Mouse (Mus musculus) macrophage (primary cell): Measurements from ENCODE around the gene Hoxb5. TPM values are rescaled to one million over a fixed set of nuclear protein-coding genes. Genes with fewer than 3 reads are reported as not detected.

ENCODE experiments used
- H3K27ac ChIP-seq: fragments of 350-480 bp; formaldehyde crosslinking; 2 replicates; pipeline ENCODE4 v1.9.0; 2021
- H3K36me3 ChIP-seq: fragments of 350-480 bp; formaldehyde crosslinking; 2 replicates; pipeline ENCODE4 v1.9.0; 2021; ENCODE audit errors: inconsistent target
- H3K4me3 ChIP-seq: fragments of 350-480 bp; formaldehyde crosslinking; 2 replicates; pipeline ENCODE4 v1.9.0; 2021; ENCODE audit errors: inconsistent target
- H3K79me2 ChIP-seq: fragments of 350-480 bp; formaldehyde crosslinking; 2 replicates; pipeline ENCODE4 v1.9.0; 2021; ENCODE audit errors: inconsistent target
- WGBS: methylation state at CpG from one replicate; pipeline ENCODE4 v1.1.7; 2026; ENCODE audit warnings: inconsistent platforms; ENCODE audit not compliant: missing documents; 5-methylcytosine and 5-hydroxymethylcytosine counted together
- polyA plus RNA-seq: library from polyadenylated mRNA; stranded (reverse); fragments of 250-400 nt; gene quantifications from 3 replicates; pipeline ENCODE4 v1.2.4, GENCODE M21; 2018; ENCODE audit warnings: inconsistent platforms
- total RNA-seq, 78 experiments: library from RNA; depleted of rRNA; stranded (reverse); fragments of 250-400 nt; gene quantifications; 1 replicate in 9 of 78; 2 replicates in 24 of 78; 3 replicates in 43 of 78; 4 replicates in 2 of 78; pipeline ENCODE4 v1.2.4; 2018; ENCODE audit warnings: inconsistent platforms in 56 of 78

Hoxb5 gene
- total RNA-seq (2018; cell fraction: chromatin; rRNA removed) = under 1 TPM in 2 of 26 experiments, not detected in 24; 0.42 to 0.54 TPM
- total RNA-seq (2018; cell fraction: cytosol; rRNA removed) = not detected
- under 1 TPM in 1 of 26 experiments, not detected in 25; 0.48 TPM for total RNA-seq (2018; cell fraction: nucleus; rRNA removed)
- not detected in 3 replicates for polyA plus RNA-seq

GRCm38 (mm10) chr11:96303151-96304099 is at the start of gene Hoxb5:
Gene Hoxb5 (plus strand): TSS chr11:96303336.
- no peaks in the 10 kb centered on the region for H3K36me3 ChIP-seq
- under 1% methylated on average over 67 of the region's 69 CpGs for WGBS
- no peak within 1 kb of the TSS for H3K27ac ChIP-seq
- H3K79me2 ChIP-seq = no peaks in the 10 kb centered on the region
- H3K4me3 ChIP-seq = no peak within 1 kb of the TSS

- H3K36me3 ChIP-seq = no peaks in the 10 kb centered on the region
- H3K27ac ChIP-seq = no peak overlapping the region
- 6% methylated on average over 9 of the region's 11 CpGs for WGBS
- H3K4me3 ChIP-seq = no peak overlapping the region
- H3K79me2 ChIP-seq = no peaks in the 10 kb centered on the region
These were observed 48.9 kb upstream of the Hoxb5 start for GRCm38 (mm10) chr11:96254221-96254620.

- Histone ChIP-seq H3K36me3 (no peaks in the 10 kb centered on the region), H3K79me2 (no peaks in the 10 kb centered on the region), H3K27ac (no peak overlapping the region), H3K4me3 (no peak overlapping the region)
- WGBS = 7% methylated on average over 39 of the region's 39 CpGs
These were observed 47.8 kb upstream of the Hoxb5 start for GRCm38 (mm10) chr11:96255111-96255995.

DNA sequence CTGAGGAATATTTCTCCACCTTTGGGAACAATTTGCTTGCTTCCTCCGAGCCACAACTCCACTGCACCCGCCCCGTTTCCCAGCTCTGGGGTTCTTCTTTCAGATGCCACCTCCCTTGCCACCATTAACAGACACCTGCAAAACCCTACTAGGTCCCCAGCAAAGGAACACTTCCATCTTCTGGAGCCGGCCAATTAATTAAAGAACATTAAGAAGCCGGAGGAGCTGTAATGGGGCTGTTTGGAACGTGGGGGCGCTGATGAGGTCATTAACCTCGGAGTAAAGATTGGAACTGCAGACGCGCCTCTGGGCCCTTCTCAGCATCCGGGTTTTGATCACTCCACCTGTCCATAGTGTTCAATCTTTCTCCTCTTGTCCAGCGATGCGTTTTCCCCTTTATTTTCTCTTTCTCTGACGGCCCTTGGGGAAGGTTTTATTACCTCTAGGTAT is 47.1 kb upstream of the Hoxb5 start:
- 23% methylated on average over 13 of the region's 14 CpGs for WGBS
- Histone ChIP-seq H3K4me3 (no peak overlapping the region), H3K79me2 (no peaks in the 10 kb centered on the region), H3K27ac (no peak overlapping the region), H3K36me3 (no peaks in the 10 kb centered on the region)

- WGBS = 66% methylated on average over 2 of the region's 2 CpGs
- Histone ChIP-seq H3K79me2 (no peaks in the 10 kb centered on the region), H3K4me3 (no peak overlapping the region), H3K27ac (no peak overlapping the region), H3K36me3 (no peaks in the 10 kb centered on the region)
These were observed 46.0 kb upstream of the Hoxb5 start for GRCm38 (mm10) chr11:96257141-96257540.

DNA sequence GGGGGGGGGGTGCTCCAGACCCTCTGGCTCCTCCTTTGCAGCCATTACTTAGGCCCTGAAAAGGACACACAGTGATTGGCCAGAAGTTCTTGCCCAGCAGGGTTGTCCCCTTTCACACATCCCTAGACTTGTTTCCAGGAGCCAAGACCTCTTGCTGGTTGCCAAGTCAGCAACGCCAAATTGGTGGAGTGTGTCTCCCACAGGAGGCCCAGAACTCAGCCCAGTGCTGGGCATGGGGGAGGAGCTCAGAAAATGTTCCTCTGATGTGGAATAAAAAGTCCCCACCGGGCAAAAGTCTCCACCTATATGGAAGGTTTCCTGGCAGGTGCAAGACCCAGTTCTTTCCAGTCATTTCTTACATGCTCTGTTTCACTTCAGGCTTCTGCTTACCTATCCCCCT is 44.1 kb upstream of the Hoxb5 start:
- 76% methylated on average over 2 of the region's 2 CpGs for WGBS
- Histone ChIP-seq H3K36me3 (no peaks in the 10 kb centered on the region), H3K27ac (no peak overlapping the region), H3K79me2 (no peaks in the 10 kb centered on the region), H3K4me3 (no peak overlapping the region)

DNA sequence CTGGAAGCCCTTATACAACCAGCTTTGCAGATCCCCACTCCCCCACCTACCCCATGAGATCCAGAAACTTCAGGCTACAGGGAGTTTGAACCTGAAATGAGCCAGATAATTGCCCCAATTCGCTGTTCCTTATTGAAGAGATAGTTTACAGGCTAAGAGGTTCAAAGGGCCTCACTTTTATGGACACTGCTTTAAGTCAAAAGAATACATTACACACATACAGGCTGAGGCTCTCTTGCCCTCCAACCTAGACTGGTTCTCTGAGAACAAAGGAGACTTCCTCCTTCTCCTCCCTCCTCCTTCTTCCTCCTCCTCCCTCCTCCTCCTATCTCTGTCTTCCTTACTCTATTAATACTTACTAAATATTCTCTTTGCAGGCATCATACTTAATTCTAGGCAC is 43.6 kb upstream of the Hoxb5 start:
- H3K79me2 ChIP-seq = no peaks in the 10 kb centered on the region
- H3K27ac ChIP-seq = no peak overlapping the region
- H3K4me3 ChIP-seq = no peak overlapping the region
- no peaks in the 10 kb centered on the region for H3K36me3 ChIP-seq
- WGBS = 10% methylated on average over 1 of the region's 1 CpGs

DNA sequence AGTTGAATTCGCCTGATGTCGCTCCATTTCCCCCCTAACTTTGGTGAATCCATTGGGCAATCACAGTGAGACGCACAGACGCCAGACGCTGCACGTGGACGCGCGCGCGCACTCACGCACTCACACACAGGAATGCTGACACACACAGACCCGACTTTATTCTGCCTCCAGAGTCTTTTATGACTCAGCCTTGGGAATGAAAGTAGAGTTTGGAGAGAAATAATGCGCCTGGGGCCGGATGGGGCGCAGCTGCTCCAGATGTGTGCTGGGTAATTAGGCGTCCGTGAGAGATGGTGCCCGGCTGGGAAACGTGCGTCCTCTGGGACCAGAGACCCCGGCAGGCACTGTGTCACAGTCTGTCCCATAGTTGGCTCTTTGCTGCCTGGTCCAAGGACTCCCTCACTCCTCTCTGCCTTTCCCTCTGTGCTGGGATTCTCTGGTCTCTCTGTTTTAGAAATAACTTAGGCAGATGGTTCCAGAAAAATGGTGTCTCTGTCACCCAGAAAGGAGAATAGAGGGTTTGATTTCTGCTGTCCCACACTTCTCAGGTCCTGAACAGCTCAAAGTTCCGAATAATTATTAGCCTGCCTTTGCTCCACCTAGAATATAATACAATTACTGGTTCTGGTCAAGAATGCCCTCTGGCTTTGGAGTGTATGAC is 42.7 kb upstream of the Hoxb5 start:
- Histone ChIP-seq H3K4me3 (no peak overlapping the region), H3K27ac (no peak overlapping the region), H3K36me3 (no peaks in the 10 kb centered on the region), H3K79me2 (no peaks in the 10 kb centered on the region)
- 38% methylated on average over 23 of the region's 23 CpGs for WGBS

- no peak overlapping the region for H3K4me3 ChIP-seq
- no peak overlapping the region for H3K27ac ChIP-seq
- WGBS = 12% methylated on average over 24 of the region's 24 CpGs
- no peaks in the 10 kb centered on the region for H3K79me2 ChIP-seq
- no peaks in the 10 kb centered on the region for H3K36me3 ChIP-seq
These were observed 41.7 kb upstream of the Hoxb5 start for GRCm38 (mm10) chr11:96261323-96261890.

DNA sequence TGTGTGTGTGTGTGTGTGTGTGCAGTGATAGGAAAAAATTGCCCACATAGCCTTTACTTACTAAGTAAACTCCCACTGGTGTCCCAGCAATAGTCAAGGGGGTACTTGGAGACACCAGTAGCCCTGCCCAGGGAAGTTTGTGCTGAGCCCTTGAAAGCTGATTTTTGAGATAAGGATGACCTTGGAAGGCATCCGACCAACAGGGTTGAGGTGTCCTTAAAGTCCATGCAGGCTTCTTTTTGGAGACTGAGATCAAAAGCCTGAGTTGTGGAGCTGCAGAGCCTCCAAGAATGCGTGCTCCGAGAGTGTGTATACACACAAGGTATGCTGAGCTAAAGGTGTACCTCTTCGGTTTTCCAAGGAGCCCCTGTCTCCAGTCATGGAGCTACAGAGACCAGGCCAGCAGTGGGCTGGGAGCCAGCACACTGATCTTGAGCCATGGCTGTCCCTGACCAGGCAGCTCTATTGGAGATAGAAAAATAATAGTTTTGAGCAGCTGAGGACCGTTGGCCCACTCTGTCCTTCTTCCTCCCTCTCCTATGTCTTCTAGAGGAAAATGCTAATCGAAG is 40.8 kb upstream of the Hoxb5 start:
- H3K36me3 ChIP-seq = no peaks in the 10 kb centered on the region
- 61% methylated on average over 6 of the region's 6 CpGs for WGBS
- no peaks in the 10 kb centered on the region for H3K79me2 ChIP-seq
- no peak overlapping the region for H3K27ac ChIP-seq
- H3K4me3 ChIP-seq = no peak overlapping the region

GRCm38 (mm10) chr11:96263636-96264389 is 39.3 kb upstream of the Hoxb5 start:
- no peak overlapping the region for H3K27ac ChIP-seq
- WGBS = 46% methylated on average over 33 of the region's 33 CpGs
- H3K79me2 ChIP-seq = no peaks in the 10 kb centered on the region
- no peak overlapping the region for H3K4me3 ChIP-seq
- H3K36me3 ChIP-seq = no peaks in the 10 kb centered on the region

DNA sequence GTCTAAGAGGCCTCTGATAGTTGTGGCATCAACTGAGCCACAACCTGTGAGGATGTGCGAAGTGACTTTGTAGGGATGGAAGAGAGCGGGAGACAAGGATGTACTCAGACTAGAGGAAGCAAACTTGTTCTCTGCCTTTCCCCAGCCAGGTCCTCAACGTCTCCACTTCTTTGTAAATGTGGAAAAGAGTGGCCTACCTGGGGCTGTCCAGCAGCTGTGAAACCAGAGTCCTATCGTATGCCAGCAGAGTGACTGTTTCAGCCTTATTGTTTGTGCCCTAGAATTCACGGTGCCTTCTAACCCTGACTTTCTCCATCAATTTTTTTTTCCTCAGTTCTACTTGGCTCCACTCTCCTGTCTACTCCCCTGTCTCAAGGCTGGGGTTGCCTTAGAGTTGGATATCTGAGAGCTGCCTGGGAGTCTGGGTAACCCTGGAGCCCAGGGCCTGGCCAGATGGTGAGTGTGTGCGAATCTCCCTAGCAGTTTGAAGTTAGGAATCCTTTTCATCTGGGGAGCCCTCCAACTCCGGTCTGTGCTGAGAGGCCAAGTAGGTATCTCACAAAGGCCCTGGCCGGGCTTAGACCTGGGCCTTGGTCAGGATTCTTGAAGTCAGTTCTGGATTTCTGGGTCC is 38.6 kb upstream of the Hoxb5 start:
- Histone ChIP-seq H3K4me3 (no peak overlapping the region), H3K79me2 (no peaks in the 10 kb centered on the region), H3K27ac (no peak overlapping the region), H3K36me3 (no peaks in the 10 kb centered on the region)
- WGBS = 87% methylated on average over 8 of the region's 8 CpGs

- Histone ChIP-seq H3K79me2 (no peaks in the 10 kb centered on the region), H3K4me3 (no peak overlapping the region), H3K27ac (no peak overlapping the region), H3K36me3 (no peaks in the 10 kb centered on the region)
- WGBS = 54% methylated on average over 6 of the region's 7 CpGs
These were observed 37.2 kb upstream of the Hoxb5 start for GRCm38 (mm10) chr11:96265954-96266353.
